Mouse (Mus musculus) lung, postnatal 0 days (tissue): ENCODE data around the gene Gm20388.

Experiments
- CTCF ChIP-seq: IDR thresholded peaks from 2 replicates; pipeline ENCODE4 v1.5.1; 2016; ENCODE audit warnings: antibody characterized with exemption, mild to moderate bottlenecking
- EP300 ChIP-seq: IDR thresholded peaks from 2 replicates; pipeline ENCODE4 v1.6.1; 2016; ENCODE audit warnings: antibody characterized with exemption, mild to moderate bottlenecking, control low read depth

- TF ChIP-seq CTCF (no peak), EP300 (no peak)
These were observed 4348.5 kb downstream of the Gm20388 start for GRCm38 (mm10) chr8:124259146-124259545.
